Mouse (Mus musculus) macrophage (primary cell): ENCODE measurements at regions not wholly inside any gene's neighbourhood (a gene's known extent, or its start where the extent isn't known, plus 50 kb on each side); places are given as distances from the start of the nearest gene placed in this dataset.
A peak's percentile ranks its signal among the peaks of the same experiment; 100 is the strongest.

Experiments
- H3K27ac ChIP-seq: fragments of 350-480 bp; formaldehyde crosslinking; 2 replicates; pipeline ENCODE4 v1.9.0; 2021
- H3K36me3 ChIP-seq: fragments of 350-480 bp; formaldehyde crosslinking; 2 replicates; pipeline ENCODE4 v1.9.0; 2021; ENCODE audit errors: inconsistent target
- H3K4me3 ChIP-seq: fragments of 350-480 bp; formaldehyde crosslinking; 2 replicates; pipeline ENCODE4 v1.9.0; 2021; ENCODE audit errors: inconsistent target
- H3K79me2 ChIP-seq: fragments of 350-480 bp; formaldehyde crosslinking; 2 replicates; pipeline ENCODE4 v1.9.0; 2021; ENCODE audit errors: inconsistent target
- WGBS: methylation state at CpG from one replicate; pipeline ENCODE4 v1.1.7; 2026; ENCODE audit warnings: inconsistent platforms; ENCODE audit not compliant: missing documents; 5-methylcytosine and 5-hydroxymethylcytosine counted together

GRCm38 (mm10) chr13:31248996-31249395 lies 275.0 kb downstream of the Gm5447 start:
- WGBS, result 100% methylated on average over 3 of the region's 3 CpGs
- H3K79me2 ChIP-seq, result no peaks in the 10 kb centered on the region
- no peak overlapping the region for H3K27ac ChIP-seq
- no peaks in the 10 kb centered on the region for H3K36me3 ChIP-seq
- H3K4me3 ChIP-seq, result no peak overlapping the region

GRCm38 (mm10) chr13:31249525-31249924 lies 275.5 kb downstream of the Gm5447 start:
- H3K79me2 ChIP-seq, result no peaks in the 10 kb centered on the region
- H3K4me3 ChIP-seq, result no peak overlapping the region
- no peaks in the 10 kb centered on the region for H3K36me3 ChIP-seq
- H3K27ac ChIP-seq, result no peak overlapping the region
- 88% methylated on average over 4 of the region's 5 CpGs for WGBS

- no peak overlapping the region for H3K4me3 ChIP-seq
- no peaks in the 10 kb centered on the region for H3K36me3 ChIP-seq
- 79% methylated on average over 4 of the region's 4 CpGs for WGBS
- no peak overlapping the region for H3K27ac ChIP-seq
- H3K79me2 ChIP-seq, result no peaks in the 10 kb centered on the region
Observed at GRCm38 (mm10) chr13:31254016-31254415, 280.0 kb downstream of the Gm5447 start.

- no peak overlapping the region for H3K4me3 ChIP-seq
- H3K79me2 ChIP-seq, result no peaks in the 10 kb centered on the region
- no peaks in the 10 kb centered on the region for H3K36me3 ChIP-seq
- no peak overlapping the region for H3K27ac ChIP-seq
- 87% methylated on average over 3 of the region's 3 CpGs for WGBS
Observed at GRCm38 (mm10) chr13:31254744-31255143, 280.7 kb downstream of the Gm5447 start.

- Histone ChIP-seq H3K4me3 (no peak overlapping the region), H3K27ac (no peak overlapping the region), H3K36me3 (no peaks in the 10 kb centered on the region), H3K79me2 (no peaks in the 10 kb centered on the region)
- 87% methylated on average over 3 of the region's 3 CpGs for WGBS
Observed at GRCm38 (mm10) chr13:31255506-31255905, 281.5 kb downstream of the Gm5447 start.

- no peaks in the 10 kb centered on the region for H3K79me2 ChIP-seq
- no peak overlapping the region for H3K4me3 ChIP-seq
- WGBS, result 84% methylated on average over 3 of the region's 3 CpGs
- H3K36me3 ChIP-seq, result no peaks in the 10 kb centered on the region
- H3K27ac ChIP-seq, result no peak overlapping the region
Observed at GRCm38 (mm10) chr13:31267865-31268264, 288.1 kb upstream of the Foxq1 start.

- Histone ChIP-seq H3K27ac (no peak overlapping the region), H3K79me2 (no peaks in the 10 kb centered on the region), H3K36me3 (no peaks in the 10 kb centered on the region), H3K4me3 (no peak overlapping the region)
- 52% methylated on average over 6 of the region's 6 CpGs for WGBS
Observed at GRCm38 (mm10) chr13:31276005-31276644, 279.8 kb upstream of the Foxq1 start.

- WGBS, result 14% methylated on average over 7 of the region's 7 CpGs
Observed at GRCm38 (mm10) chr13:31290630-31291029, 265.3 kb upstream of the Foxq1 start.

GRCm38 (mm10) chr13:31292584-31293387 lies 263.1 kb upstream of the Foxq1 start:
- Histone ChIP-seq H3K79me2 (no peaks in the 10 kb centered on the region), H3K27ac (no peak overlapping the region), H3K36me3 (no peaks in the 10 kb centered on the region), H3K4me3 (no peak overlapping the region)
- WGBS, result 41% methylated on average over 13 of the region's 13 CpGs

More at GRCm38 (mm10) chr13:31290630-31291029, 265.3 kb upstream of the Foxq1 start:
- Histone ChIP-seq H3K27ac (no peak overlapping the region), H3K4me3 (no peak overlapping the region), H3K36me3 (no peaks in the 10 kb centered on the region), H3K79me2 (no peaks in the 10 kb centered on the region)

- Histone ChIP-seq H3K27ac (no peak overlapping the region), H3K4me3 (no peak overlapping the region), H3K36me3 (no peaks in the 10 kb centered on the region), H3K79me2 (no peaks in the 10 kb centered on the region)
- 95% methylated on average over 4 of the region's 7 CpGs for WGBS
Observed at GRCm38 (mm10) chr13:31294011-31294410, 261.9 kb upstream of the Foxq1 start.

GRCm38 (mm10) chr13:31303194-31303593 lies 252.7 kb upstream of the Foxq1 start:
- Histone ChIP-seq H3K4me3 (no peak overlapping the region), H3K27ac (no peak overlapping the region), H3K36me3 (no peaks in the 10 kb centered on the region), H3K79me2 (no peaks in the 10 kb centered on the region)
- 63% methylated on average over 5 of the region's 5 CpGs for WGBS

- Histone ChIP-seq H3K27ac (no peak overlapping the region), H3K4me3 (no peak overlapping the region), H3K36me3 (no peaks in the 10 kb centered on the region), H3K79me2 (no peaks in the 10 kb centered on the region)
- 93% methylated on average over 5 of the region's 5 CpGs for WGBS
Observed at GRCm38 (mm10) chr13:31304286-31304865, 251.6 kb upstream of the Foxq1 start.

GRCm38 (mm10) chr13:31309083-31309621 lies 246.8 kb upstream of the Foxq1 start:
- H3K36me3 ChIP-seq, result no peaks in the 10 kb centered on the region
- H3K4me3 ChIP-seq, result no peak overlapping the region
- no peak overlapping the region for H3K27ac ChIP-seq
- H3K79me2 ChIP-seq, result no peaks in the 10 kb centered on the region
- WGBS, result 89% methylated on average over 6 of the region's 6 CpGs

- H3K4me3 ChIP-seq, result no peak overlapping the region
- no peaks in the 10 kb centered on the region for H3K36me3 ChIP-seq
- H3K79me2 ChIP-seq, result no peaks in the 10 kb centered on the region
- WGBS, result 44% methylated on average over 7 of the region's 7 CpGs
- H3K27ac ChIP-seq, result peak overlapping the region; percentile 27; the same call in 1 of the 2 replicates
Observed at GRCm38 (mm10) chr13:31312772-31313171, 243.2 kb upstream of the Foxq1 start.

- peak overlapping the region; percentile 27; the same call in 1 of the 2 replicates for H3K27ac ChIP-seq
- 18% methylated on average over 5 of the region's 5 CpGs for WGBS
- H3K36me3 ChIP-seq, result no peaks in the 10 kb centered on the region
- H3K4me3 ChIP-seq, result no peak overlapping the region
- H3K79me2 ChIP-seq, result no peaks in the 10 kb centered on the region
Observed at GRCm38 (mm10) chr13:31313821-31314220, 242.1 kb upstream of the Foxq1 start.
